ENCODE assay signal across 15 mouse cellular contexts in genomic region chr5:96941518-96941917, GRCm38 (mm10). TPM values are rescaled to one million over a fixed set of nuclear protein-coding genes. Genes with fewer than 3 reads are reported as not detected.
DNase-seq lines count a peak whose midpoint lies in the region; ATAC-seq lines count a peak whose summit lies in the region.
"Had no signal": no experiment of that assay in that cellular context is flagged by ENCODE, and none has a peak within 500 bp of the region (broad histone marks: within the 10 kb centered on the region; RNA-seq: fewer than 3 reads in every experiment).

No protein-coding gene starts in this region.

- H3K36me3 ChIP-seq in liver, embryonic 13.5 days: no peaks in the 10 kb centered on the region
- no peaks in the 10 kb centered on the region for H3K36me3 ChIP-seq in hindbrain, embryonic 14.5 days (replicated peaks; ENCODE audit: control insufficient read depth, insufficient read depth)
- H3K36me3 ChIP-seq in intestine, embryonic 16.5 days (ENCODE audit: control insufficient read depth, insufficient read depth, low read length): no peaks in the 10 kb centered on the region
- no peaks in the 10 kb centered on the region for H3K36me3 ChIP-seq in neural tube, embryonic 12.5 days
- H3K36me3 ChIP-seq: embryonic facial prominence, embryonic 13.5 days; limb, embryonic 15.5 days had no signal

- no peak for ATAC-seq in liver, embryonic 13.5 days (ENCODE audit: low read depth)
- ATAC-seq in hindbrain, embryonic 14.5 days (ENCODE audit: low FRiP score): peak; percentile 80
- ATAC-seq in intestine, embryonic 16.5 days: no peak
- ATAC-seq in neural tube, embryonic 12.5 days (ENCODE audit: low FRiP score, low read depth): peak; percentile 66; the same call in 1 of the 2 replicates
- ATAC-seq: activated CD4-positive, CD25-positive, alpha-beta regulatory T cell, adult 4 months; Patski had no signal

- no peak for DNase-seq in liver, embryonic 13.5 days
- no peak for DNase-seq in liver
- no peak for DNase-seq in hindbrain, embryonic 14.5 days (ENCODE audit: low spot score)
- DNase-seq in gastrocnemius, postnatal 36 days: no peak
- no peak for DNase-seq in kidney, adult 9 months
- DNase-seq: adrenal gland, postnatal 25 days; cerebellum, adult 2 months; spleen, adult 18-20 months had no signal

- WGBS in liver, embryonic 13.5 days (ENCODE audit: insufficient replicate concordance): 78% methylated on average over 2 of the region's 2 CpGs
- 54% methylated on average over 2 of the region's 2 CpGs for WGBS in hindbrain, embryonic 14.5 days
- WGBS in intestine, embryonic 16.5 days: 79% methylated on average over 2 of the region's 2 CpGs
- 76% methylated on average over 2 of the region's 2 CpGs for WGBS in neural tube, embryonic 12.5 days

- intact Hi-C loops in gastrocnemius, postnatal 36 days (cut with DNase I): no loop called here

- H3K27ac ChIP-seq in liver, embryonic 13.5 days: 0 out of 2 replicates have a peak overlapping the region, but pooled peaks have one; percentile 83
- peak overlapping the region; percentile 56; the same call in 1 of the 2 replicates for H3K27ac ChIP-seq in hindbrain, embryonic 14.5 days
- H3K27ac ChIP-seq in intestine, embryonic 16.5 days (ENCODE audit: low read length): peak overlapping the region; percentile 86
- H3K27ac ChIP-seq in neural tube, embryonic 12.5 days: no peak overlapping the region
- H3K27ac ChIP-seq: embryonic facial prominence, embryonic 13.5 days; limb, embryonic 15.5 days had no signal

- H3K4me2 ChIP-seq in liver, embryonic 13.5 days: no peak overlapping the region
- H3K4me2 ChIP-seq in hindbrain, embryonic 14.5 days (replicated peaks): no peak overlapping the region
- H3K4me2 ChIP-seq in intestine, embryonic 16.5 days (ENCODE audit: low read depth, low read length): peak overlapping the region; percentile 46; the same call in 1 of the 2 replicates
- no peak overlapping the region for H3K4me2 ChIP-seq in neural tube, embryonic 12.5 days (replicated peaks)
- H3K4me2 ChIP-seq: embryonic facial prominence, embryonic 13.5 days; limb, embryonic 15.5 days; lung, embryonic 14.5 days had no signal

- H3K4me1 ChIP-seq in liver, embryonic 13.5 days (replicated peaks): peaks cover 71% of the 10 kb centered on the region
- H3K4me1 ChIP-seq in hindbrain, embryonic 14.5 days (replicated peaks; ENCODE audit: control insufficient read depth, insufficient read depth, low read length): peaks cover 12% of the 10 kb centered on the region
- H3K4me1 ChIP-seq in intestine, embryonic 16.5 days (ENCODE audit: control insufficient read depth, insufficient read depth, low read length): peaks cover 3% of the 10 kb centered on the region
- H3K4me1 ChIP-seq in neural tube, embryonic 12.5 days: 0 out of 2 replicates have a peak, but pooled peaks cover 3% of the 10 kb centered on the region

- no peaks in the 10 kb centered on the region for H3K9me3 ChIP-seq in liver, embryonic 13.5 days (replicated peaks)
- H3K9me3 ChIP-seq in hindbrain, embryonic 14.5 days (ENCODE audit: control insufficient read depth, low read length): no peaks in the 10 kb centered on the region
- H3K9me3 ChIP-seq in intestine, embryonic 16.5 days (ENCODE audit: control insufficient read depth, low read length): no peaks in the 10 kb centered on the region
- no peaks in the 10 kb centered on the region for H3K9me3 ChIP-seq in neural tube, embryonic 12.5 days
- H3K9me3 ChIP-seq: embryonic facial prominence, embryonic 13.5 days; limb, embryonic 15.5 days had no signal

- H3K4me3 ChIP-seq in liver, embryonic 13.5 days (replicated peaks): no peak overlapping the region
- H3K4me3 ChIP-seq in hindbrain, embryonic 14.5 days (replicated peaks; ENCODE audit: low read length): no peak overlapping the region
- H3K4me3 ChIP-seq in intestine, embryonic 16.5 days (ENCODE audit: low read length): no peak overlapping the region
- H3K4me3 ChIP-seq in neural tube, embryonic 12.5 days: no peak overlapping the region
- H3K4me3 ChIP-seq: embryonic facial prominence, embryonic 13.5 days; limb, embryonic 15.5 days had no signal

- no peak overlapping the region for H3K9ac ChIP-seq in liver, embryonic 13.5 days
- no peak overlapping the region for H3K9ac ChIP-seq in hindbrain, embryonic 14.5 days
- no peak overlapping the region; the same call in 1 of the 2 replicates for H3K9ac ChIP-seq in intestine, embryonic 16.5 days (ENCODE audit: low read depth, low read length)
- no peak overlapping the region for H3K9ac ChIP-seq in neural tube, embryonic 12.5 days
- H3K9ac ChIP-seq: embryonic facial prominence, embryonic 13.5 days; limb, embryonic 15.5 days; lung, embryonic 14.5 days had no signal

- no peaks in the 10 kb centered on the region for H3K27me3 ChIP-seq in liver, embryonic 13.5 days
- no peaks in the 10 kb centered on the region for H3K27me3 ChIP-seq in hindbrain, embryonic 14.5 days (ENCODE audit: control insufficient read depth, insufficient read depth, low read length)
- H3K27me3 ChIP-seq in intestine, embryonic 16.5 days (replicated peaks; ENCODE audit: control insufficient read depth, insufficient read depth, low read length): no peaks in the 10 kb centered on the region
- no peaks in the 10 kb centered on the region for H3K27me3 ChIP-seq in neural tube, embryonic 12.5 days (replicated peaks)
- H3K27me3 ChIP-seq: embryonic facial prominence, embryonic 13.5 days; limb, embryonic 15.5 days; Patski had no signal

RNA-seq across cellular contexts. Expression of gene Bmp2k, which starts 56.0 kb away (rescaled TPM):
- polyA plus RNA-seq in liver, embryonic 13.5 days (2015; fragmentation: Nextera tagmentation; extraction: Ambion mirVana): 34.7 and 39.3 TPM in 2 replicates
- 11.7 and 12.4 TPM in 2 replicates for polyA plus RNA-seq in hindbrain, embryonic 14.5 days (2014; fragmentation: Nextera tagmentation; extraction: Ambion mirVana)
- 12.5 and 17.2 TPM in 2 replicates for polyA plus RNA-seq in intestine, embryonic 16.5 days (2015; fragmentation: Nextera tagmentation; extraction: Ambion mirVana)
- polyA plus RNA-seq in neural tube, embryonic 12.5 days (2016; fragmentation: Nextera tagmentation; extraction: Ambion mirVana): 10.8 and 11.2 TPM in 2 replicates
- total RNA-seq in gastrocnemius, postnatal 36 days (2021): 1 to 10 TPM; 8.5 to 9.9 TPM

Comparison
In these comparisons a context has a peak if more than half of its experiments do, and no peak if none do; other contexts are left out.
1. ATAC-seq: peak in hindbrain, embryonic 14.5 days (single experiment) and neural tube, embryonic 12.5 days (single experiment); none in liver, embryonic 13.5 days (single experiment) and intestine, embryonic 16.5 days (single experiment).